Mouse (Mus musculus) myocyte (in vitro differentiated cells): Measurements from ENCODE around the gene Gzmb. TPM values are rescaled to one million over a fixed set of nuclear protein-coding genes. Genes with fewer than 3 reads are reported as not detected.

Experiments
- H3K27me3 ChIP-seq: one replicate; pipeline ENCODE4 v1.6.1; 2011; ENCODE audit not compliant: control insufficient read depth, insufficient read depth, insufficient read length
- H3K36me3 ChIP-seq: one replicate; pipeline ENCODE4 v1.6.1; 2011; ENCODE audit not compliant: control insufficient read depth, insufficient read depth
- H3K4me2 ChIP-seq: one replicate; pipeline ENCODE4 v1.6.1; 2011; ENCODE audit warnings: low read depth, control low read depth
- H3K4me3 ChIP-seq: one replicate; pipeline ENCODE4 v1.5.1; 2011; ENCODE audit warnings: mild to moderate bottlenecking, control low read depth, moderate library complexity
- H3K79me2 ChIP-seq: one replicate; pipeline ENCODE4 v1.6.1; 2011; ENCODE audit not compliant: control insufficient read depth, insufficient read depth
- H3ac ChIP-seq: one replicate; pipeline ENCODE4 v1.6.1; 2011; ENCODE audit not compliant: control insufficient read depth, insufficient read length
- CEBPB ChIP-seq: IDR thresholded peaks from 2 replicates; pipeline ENCODE4 v1.6.1; 2011; ENCODE audit warnings: mild to moderate bottlenecking, moderate library complexity; ENCODE audit not compliant: poor library complexity, insufficient read depth, severe bottlenecking
- E2F4 ChIP-seq: IDR thresholded peaks from one replicate; pipeline ENCODE4 v1.6.1; 2011; ENCODE audit warnings: mild to moderate bottlenecking, control low read depth, moderate library complexity; ENCODE audit not compliant: insufficient read depth
- MAX ChIP-seq: IDR thresholded peaks from one replicate; pipeline ENCODE4 v1.6.1; 2011; ENCODE audit warnings: low read depth, mild to moderate bottlenecking, control low read depth
- MYOD1 ChIP-seq, 3 experiments: IDR thresholded peaks; one replicate each; pipeline ENCODE4 v1.6.1; 2011; ENCODE audit warnings: control low read depth in 2 of 3, low read depth in 2 of 3, mild to moderate bottlenecking in 2 of 3, moderate library complexity in 1 of 3; ENCODE audit not compliant: insufficient read length in 2 of 3, control insufficient read depth in 1 of 3
- MYOG ChIP-seq, 3 experiments: IDR thresholded peaks; one replicate each; pipeline ENCODE4 v1.6.1; 2011; ENCODE audit warnings: control low read depth in 2 of 3, low read depth in 2 of 3, mild to moderate bottlenecking in 2 of 3; ENCODE audit not compliant: insufficient read length in 2 of 3, control insufficient read depth in 1 of 3, insufficient read depth in 1 of 3
- POLR2A ChIP-seq: IDR thresholded peaks from one replicate; pipeline ENCODE4 v1.6.1; 2011; ENCODE audit warnings: low read depth, mild to moderate bottlenecking, control low read depth, moderate library complexity; ENCODE audit not compliant: insufficient read length
- POLR2AphosphoS2 ChIP-seq: IDR thresholded peaks from one replicate; pipeline ENCODE4 v1.6.1; 2011; ENCODE audit warnings: low read depth, control low read depth; ENCODE audit not compliant: insufficient read length
- REST ChIP-seq: IDR thresholded peaks from one replicate; pipeline ENCODE4 v1.6.1; 2011; ENCODE audit warnings: mild to moderate bottlenecking, control low read depth, moderate library complexity; ENCODE audit not compliant: insufficient read depth, insufficient read length
- SRF ChIP-seq: IDR thresholded peaks from one replicate; pipeline ENCODE4 v1.6.1; 2011; ENCODE audit warnings: low read depth; ENCODE audit not compliant: control insufficient read depth, insufficient read length
- TCF12 ChIP-seq: IDR thresholded peaks from one replicate; pipeline ENCODE4 v1.6.1; 2011; ENCODE audit warnings: mild to moderate bottlenecking, control low read depth; ENCODE audit not compliant: poor library complexity, insufficient read depth, severe bottlenecking
- TCF3 ChIP-seq: IDR thresholded peaks from one replicate; pipeline ENCODE4 v1.6.1; 2011; ENCODE audit warnings: low read depth, control low read depth; ENCODE audit not compliant: insufficient read length
- USF1 ChIP-seq: IDR thresholded peaks from one replicate; pipeline ENCODE4 v1.6.1; 2011; ENCODE audit warnings: low read depth, mild to moderate bottlenecking, control low read depth, moderate library complexity
- polyA plus RNA-seq: library from polyadenylated mRNA; unstranded; fragments of >200 nt; fragmentation: generic; extraction: Trizol; gene quantifications from one replicate; pipeline ENCODE4 v1.2.1, GENCODE M21; 2012; ENCODE audit warnings: missing spikeins

Gzmb gene
- polyA plus RNA-seq, 1 experiment: not detected

GRCm38 (mm10) chr14:56266109-56266508 is 4.0 kb upstream of the Gzmb start:
- Histone ChIP-seq H3K4me2 (no peak overlapping the region), H3K36me3 (no peaks in the 10 kb centered on the region), H3ac (no peak overlapping the region), H3K4me3 (no peak overlapping the region), H3K27me3 (no peaks in the 10 kb centered on the region), H3K79me2 (no peaks in the 10 kb centered on the region)
- TF ChIP-seq POLR2A (no peak), SRF (no peak), CEBPB (no peak), E2F4 (no peak), TCF12 (no peak), MYOD1 (IDR thresholded peaks at IDR 0.05; ENCODE audit: control insufficient read depth in 1 of 3, insufficient read length in 2 of 3, low read depth in 2 of 3) (no peak), MAX (no peak), TCF3 (no peak), MYOG (IDR thresholded peaks at IDR 0.05; ENCODE audit: control insufficient read depth in 1 of 3, insufficient read depth in 1 of 3, insufficient read length in 2 of 3, low read depth in 2 of 3) (no peak)

GRCm38 (mm10) chr14:56240409-56240808 is 21.7 kb downstream of the Gzmb start:
- Histone ChIP-seq H3ac (no peak overlapping the region), H3K27me3 (no peaks in the 10 kb centered on the region), H3K36me3 (no peaks in the 10 kb centered on the region), H3K79me2 (no peaks in the 10 kb centered on the region), H3K4me3 (no peak overlapping the region), H3K4me2 (no peak overlapping the region)
- no peak for TF ChIP-seq MYOG (IDR thresholded peaks at IDR 0.05; ENCODE audit: control insufficient read depth in 1 of 3, insufficient read depth in 1 of 3, insufficient read length in 2 of 3, low read depth in 2 of 3)
- no peak for TF ChIP-seq SRF
- no peak for TF ChIP-seq REST
- TF ChIP-seq TCF12: no peak
- no peak for TF ChIP-seq TCF3
- no peak for TF ChIP-seq USF1
- no peak for TF ChIP-seq CEBPB

GRCm38 (mm10) chr14:56234556-56234955 is 27.5 kb downstream of the Gzmb start, which contains the start of gene Gzmc:
TSS of gene Gzmc (minus strand) at chr14:56234656.
- Histone ChIP-seq H3K36me3 (no peaks in the 10 kb centered on the region), H3K4me3 (no peak within 1 kb of the TSS), H3K27me3 (no peaks in the 10 kb centered on the region), H3K4me2 (no peak within 1 kb of the TSS), H3ac (no peak within 1 kb of the TSS), H3K79me2 (no peaks in the 10 kb centered on the region)
- no peak for TF ChIP-seq E2F4
- no peak for TF ChIP-seq TCF12
- TF ChIP-seq SRF: no peak
- TF ChIP-seq TCF3: no peak
- TF ChIP-seq CEBPB: no peak
- TF ChIP-seq MYOD1 (IDR thresholded peaks at IDR 0.05; ENCODE audit: control insufficient read depth in 1 of 3, insufficient read length in 2 of 3, low read depth in 2 of 3): no peak
- TF ChIP-seq POLR2A: no peak
- TF ChIP-seq USF1: no peak
- TF ChIP-seq REST: no peak
- no peak for TF ChIP-seq MYOG (IDR thresholded peaks at IDR 0.05; ENCODE audit: control insufficient read depth in 1 of 3, insufficient read depth in 1 of 3, insufficient read length in 2 of 3, low read depth in 2 of 3)
- TF ChIP-seq POLR2AphosphoS2: no peak

- no peak for TF ChIP-seq TCF12
- TF ChIP-seq TCF3: no peak
- TF ChIP-seq E2F4: no peak
- TF ChIP-seq MAX: no peak
- TF ChIP-seq USF1: no peak
- TF ChIP-seq REST: no peak
- no peak for TF ChIP-seq MYOG (IDR thresholded peaks at IDR 0.05; ENCODE audit: control insufficient read depth in 1 of 3, insufficient read depth in 1 of 3, insufficient read length in 2 of 3, low read depth in 2 of 3)
- no peak for TF ChIP-seq POLR2A
- TF ChIP-seq CEBPB: no peak
- TF ChIP-seq SRF: no peak
- no peak for TF ChIP-seq MYOD1 (IDR thresholded peaks at IDR 0.05; ENCODE audit: control insufficient read depth in 1 of 3, insufficient read length in 2 of 3, low read depth in 2 of 3)
- no peak for TF ChIP-seq POLR2AphosphoS2
- Histone ChIP-seq H3ac (no peak within 1 kb of the TSS), H3K4me2 (no peak within 1 kb of the TSS), H3K27me3 (no peaks in the 10 kb centered on the region), H3K4me3 (no peak within 1 kb of the TSS), H3K79me2 (no peaks in the 10 kb centered on the region), H3K36me3 (no peaks in the 10 kb centered on the region)
These were observed 50.7 kb downstream of the Gzmb start, which contains the start of gene Gzmf for GRCm38 (mm10) chr14:56211317-56211716. TSS of gene Gzmf (minus strand) at chr14:56211417.

Other genes with a start within 250 kb of the Gzmb start
- 0.44 TPM for gene Mcpt1, start 244.3 kb downstream of the Gzmb start, polyA plus RNA-seq
- not detected for gene Mcpt9, start 231.8 kb downstream of the Gzmb start, polyA plus RNA-seq
- gene Mcpt2, start 220.2 kb downstream of the Gzmb start, polyA plus RNA-seq: not detected
- gene Mcpt4, start 199.9 kb downstream of the Gzmb start, polyA plus RNA-seq: 0.14 TPM
- gene Mcpt8, start 177.0 kb downstream of the Gzmb start, polyA plus RNA-seq: 10.7 TPM
- gene Ctsg, start 159.7 kb downstream of the Gzmb start, polyA plus RNA-seq: 0.54 TPM
- 0.55 TPM for gene Gzme, start 141.6 kb downstream of the Gzmb start, polyA plus RNA-seq
- 0.05 TPM for gene Gzmd, start 129.7 kb downstream of the Gzmb start, polyA plus RNA-seq
- not detected for gene Gzmg, start 102.7 kb downstream of the Gzmb start, polyA plus RNA-seq
- 0.07 TPM for gene Gzmn, start 87.7 kb downstream of the Gzmb start, polyA plus RNA-seq
- not detected for gene Gzmf, start 50.8 kb downstream of the Gzmb start, polyA plus RNA-seq
- gene Gzmc, start 27.6 kb downstream of the Gzmb start, polyA plus RNA-seq: not detected
- gene Atp12a, start 102.8 kb upstream of the Gzmb start, polyA plus RNA-seq: not detected
- gene Rnf17, start 140.3 kb upstream of the Gzmb start, polyA plus RNA-seq: not detected